7 mouse cellular contexts compared by ENCODE assay signal in the genomic region with DNA sequence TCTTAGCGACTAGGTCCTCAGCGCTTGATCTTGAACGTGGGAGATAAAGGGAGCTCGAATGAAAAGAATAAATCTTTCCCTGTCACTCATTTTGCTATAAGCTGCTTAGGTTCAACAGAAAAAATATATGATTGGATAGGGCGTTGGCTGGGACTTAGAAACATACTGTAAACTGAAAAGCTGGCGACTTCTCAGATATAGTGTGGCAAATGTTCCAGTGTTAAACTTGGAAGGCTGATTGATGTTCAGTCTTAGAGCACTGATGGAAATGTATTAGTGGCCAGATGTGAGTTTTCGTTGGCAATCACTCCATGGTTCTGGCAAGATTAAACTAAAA. TPM values are rescaled to one million over a fixed set of nuclear protein-coding genes. Genes with fewer than 3 reads are reported as not detected.
A peak's percentile ranks its signal among the peaks of the same experiment; 100 is the strongest.
DNase-seq lines count a peak whose midpoint lies in the region; ATAC-seq and TF ChIP-seq lines count a peak whose summit lies in the region.

No protein-coding gene starts in this region.

- peaks cover 25% of the 10 kb centered on the region for H3K36me3 ChIP-seq in megakaryocyte, embryonic 14.5 days (replicated peaks; ENCODE audit: low read length)
- H3K36me3 ChIP-seq in forebrain, embryonic 12.5 days (replicated peaks) = no peaks in the 10 kb centered on the region; the same call in 1 of the 2 replicates
- H3K36me3 ChIP-seq in limb, embryonic 14.5 days (ENCODE audit: control insufficient read depth, insufficient read depth, low read length) = no peaks in the 10 kb centered on the region
- H3K36me3 ChIP-seq in stomach, embryonic 16.5 days (ENCODE audit: control insufficient read depth, insufficient read depth, low read length) = no peaks in the 10 kb centered on the region; the same call in 1 of the 2 replicates

- no peaks in the 10 kb centered on the region for H3K9me3 ChIP-seq in megakaryocyte, embryonic 14.5 days
- no peaks in the 10 kb centered on the region for H3K9me3 ChIP-seq in forebrain, embryonic 12.5 days
- no peaks in the 10 kb centered on the region for H3K9me3 ChIP-seq in limb, embryonic 14.5 days (ENCODE audit: control insufficient read depth, low read length)
- H3K9me3 ChIP-seq in stomach, embryonic 16.5 days (replicated peaks; ENCODE audit: control insufficient read depth, low read length) = no peaks in the 10 kb centered on the region

- H3K4me1 ChIP-seq in megakaryocyte, embryonic 14.5 days = peaks cover 18% of the 10 kb centered on the region
- peaks cover 10% of the 10 kb centered on the region for H3K4me1 ChIP-seq in forebrain, embryonic 12.5 days
- H3K4me1 ChIP-seq in limb, embryonic 14.5 days (ENCODE audit: control insufficient read depth, insufficient read depth, low read length) = no peaks in the 10 kb centered on the region
- H3K4me1 ChIP-seq in stomach, embryonic 16.5 days (ENCODE audit: control insufficient read depth, insufficient read depth, low read length) = no peaks in the 10 kb centered on the region

- TF ChIP-seq POLR2A in limb, embryonic 14.5 days (IDR thresholded peaks at IDR 0.05; ENCODE audit: borderline replicate concordance, extremely low read depth, insufficient read depth, insufficient read length) = no peak

- no peaks in the 10 kb centered on the region for H3K27me3 ChIP-seq in megakaryocyte, embryonic 14.5 days (replicated peaks)
- H3K27me3 ChIP-seq in forebrain, embryonic 12.5 days = no peaks in the 10 kb centered on the region
- no peaks in the 10 kb centered on the region for H3K27me3 ChIP-seq in limb, embryonic 14.5 days (ENCODE audit: control insufficient read depth, insufficient read depth, low read length)
- H3K27me3 ChIP-seq in stomach, embryonic 16.5 days (ENCODE audit: control insufficient read depth, insufficient read depth, low read length) = no peaks in the 10 kb centered on the region

- WGBS in forebrain, embryonic 12.5 days = 13% methylated on average over 7 of the region's 7 CpGs
- WGBS in limb, embryonic 14.5 days = 8% methylated on average over 7 of the region's 7 CpGs
- WGBS in stomach, embryonic 16.5 days = 6% methylated on average over 7 of the region's 7 CpGs

- H3K4me2 ChIP-seq in forebrain, embryonic 12.5 days = peak overlapping the region; percentile 58
- H3K4me2 ChIP-seq in limb, embryonic 14.5 days (replicated peaks; ENCODE audit: low read depth, low read length, severe bottlenecking) = peak overlapping the region; percentile 83
- peak overlapping the region; percentile 80 for H3K4me2 ChIP-seq in stomach, embryonic 16.5 days (ENCODE audit: low read depth, low read length)

- peak overlapping the region; percentile 93 for H3K27ac ChIP-seq in forebrain, embryonic 12.5 days
- H3K27ac ChIP-seq in limb, embryonic 14.5 days (replicated peaks; ENCODE audit: low read depth, low read length) = no peak overlapping the region
- peak overlapping the region; percentile 42; the same call in 1 of the 2 replicates for H3K27ac ChIP-seq in stomach, embryonic 16.5 days (ENCODE audit: low read length)

- peak overlapping the region; percentile 96 for H3K4me3 ChIP-seq in megakaryocyte, embryonic 14.5 days (replicated peaks)
- peak overlapping the region; percentile 72 for H3K4me3 ChIP-seq in forebrain, embryonic 12.5 days (replicated peaks)
- H3K4me3 ChIP-seq in limb, embryonic 14.5 days (replicated peaks; ENCODE audit: low read length) = peak overlapping the region; percentile 81
- peak overlapping the region; percentile 95 for H3K4me3 ChIP-seq in stomach, embryonic 16.5 days (replicated peaks; ENCODE audit: low read length)

- ATAC-seq in megakaryocyte, adult 5-6 weeks (ENCODE audit: poor library complexity, severe bottlenecking) = no peak
- ATAC-seq in forebrain, embryonic 12.5 days (ENCODE audit: low FRiP score) = no peak; the same call in 1 of the 2 replicates
- peak; percentile 20 for ATAC-seq in limb, embryonic 14.5 days (ENCODE audit: low FRiP score, low read depth)
- peak; percentile 28; the same call in 1 of the 2 replicates for ATAC-seq in stomach, embryonic 16.5 days (ENCODE audit: insufficient read depth, low FRiP score)

- DNase-seq in limb, embryonic 14.5 days (ENCODE audit: low spot score) = peak; percentile 42
- no peak for DNase-seq in gastrocnemius, adult 8-10 months (ENCODE audit: low spot score in 2 of 2)
- no peak for DNase-seq in layer of hippocampus, adult 9-10 months (ENCODE audit: low spot score)

- H3K9ac ChIP-seq in forebrain, embryonic 12.5 days = peak overlapping the region; percentile 22; the same call in 1 of the 2 replicates
- H3K9ac ChIP-seq in limb, embryonic 14.5 days (ENCODE audit: low read depth, low read length, severe bottlenecking) = peak overlapping the region; percentile 93; the same call in 1 of the 2 replicates
- no peak overlapping the region for H3K9ac ChIP-seq in stomach, embryonic 16.5 days (ENCODE audit: low read length)

RNA-seq across cellular contexts. Expression of gene 0610010F05Rik, which starts 0.4 kb away (rescaled TPM):
- 1.3 TPM in 1 of 2 replicates, not detected in the other for polyA plus RNA-seq in megakaryocyte, embryonic 14.5 days (2012; ENCODE audit: insufficient read depth, low replicate concordance)
- total RNA-seq in megakaryocyte, adult 5-6 weeks (2015) = 20.7 and 23.5 TPM in 2 replicates
- 26.9 and 35.6 TPM in 2 replicates for total RNA-seq in megakaryocyte, adult 5-6 weeks (2017)
- 90.4 and 92.9 TPM in 2 replicates for polyA plus RNA-seq in forebrain, embryonic 12.5 days (2016; fragmentation: Nextera tagmentation; extraction: Ambion mirVana)
- 8.6 and 10.6 TPM in 2 replicates for polyA plus RNA-seq in limb, embryonic 14.5 days (2012; rRNA removed)
- polyA plus RNA-seq in limb, embryonic 14.5 days (2014; fragmentation: Nextera tagmentation; extraction: Ambion mirVana) = 22.1 and 22.4 TPM in 2 replicates
- polyA plus RNA-seq in stomach, embryonic 16.5 days (2015; fragmentation: Nextera tagmentation; extraction: Ambion mirVana) = 21.6 and 23.3 TPM in 2 replicates
- 10 to 100 TPM; 11.7 to 16.0 (median 13.1) TPM for total RNA-seq in gastrocnemius, adult 8-10 months (2022)

RNA-seq across cellular contexts. Expression of gene Pus10, which starts 31.6 kb away (rescaled TPM):
- 2.0 TPM in 1 of 2 replicates, not detected in the other for polyA plus RNA-seq in megakaryocyte, embryonic 14.5 days (2012; ENCODE audit: insufficient read depth, low replicate concordance)
- 14.6 and 21.5 TPM in 2 replicates for total RNA-seq in megakaryocyte, adult 5-6 weeks (2015)
- total RNA-seq in megakaryocyte, adult 5-6 weeks (2017) = 26.0 and 31.1 TPM in 2 replicates
- 23.8 and 24.9 TPM in 2 replicates for polyA plus RNA-seq in forebrain, embryonic 12.5 days (2016; fragmentation: Nextera tagmentation; extraction: Ambion mirVana)
- polyA plus RNA-seq in limb, embryonic 14.5 days (2012; rRNA removed) = 12.2 and 14.4 TPM in 2 replicates
- 23.5 and 23.8 TPM in 2 replicates for polyA plus RNA-seq in limb, embryonic 14.5 days (2014; fragmentation: Nextera tagmentation; extraction: Ambion mirVana)
- polyA plus RNA-seq in stomach, embryonic 16.5 days (2015; fragmentation: Nextera tagmentation; extraction: Ambion mirVana) = 20.8 and 24.4 TPM in 2 replicates
- total RNA-seq in gastrocnemius, adult 8-10 months (2022) = 10 to 100 TPM; 13.7 to 18.6 (median 14.9) TPM

RNA-seq across cellular contexts. Expression of gene Pex13, which starts 31.9 kb away (rescaled TPM):
- 2.6 and 4.7 TPM in 2 replicates for polyA plus RNA-seq in megakaryocyte, embryonic 14.5 days (2012; ENCODE audit: insufficient read depth, low replicate concordance)
- total RNA-seq in megakaryocyte, adult 5-6 weeks (2015) = 19.5 and 35.6 TPM in 2 replicates
- total RNA-seq in megakaryocyte, adult 5-6 weeks (2017) = 11.1 and 19.4 TPM in 2 replicates
- 42.8 and 45.9 TPM in 2 replicates for polyA plus RNA-seq in forebrain, embryonic 12.5 days (2016; fragmentation: Nextera tagmentation; extraction: Ambion mirVana)
- 13.0 and 15.2 TPM in 2 replicates for polyA plus RNA-seq in limb, embryonic 14.5 days (2012; rRNA removed)
- polyA plus RNA-seq in limb, embryonic 14.5 days (2014; fragmentation: Nextera tagmentation; extraction: Ambion mirVana) = 36.3 and 44.4 TPM in 2 replicates
- 20.1 and 24.3 TPM in 2 replicates for polyA plus RNA-seq in stomach, embryonic 16.5 days (2015; fragmentation: Nextera tagmentation; extraction: Ambion mirVana)
- total RNA-seq in gastrocnemius, adult 8-10 months (2022) = 10 to 100 TPM; 17.9 to 23.8 (median 18.8) TPM

Comparison
In these comparisons a context has a peak if more than half of its experiments do, and no peak if none do; other contexts are left out.
1. ATAC-seq: peak in limb, embryonic 14.5 days (single experiment) and stomach, embryonic 16.5 days (single experiment); none in megakaryocyte, adult 5-6 weeks (single experiment) and forebrain, embryonic 12.5 days (single experiment).
2. Peak in every context shown above with its lines, with median percentiles within 50 percentile points of each other: H3K4me3 ChIP-seq and H3K4me2 ChIP-seq.